Mouse (Mus musculus): ENCODE measurements around the gene Klhdc1. TPM values are rescaled to one million over a fixed set of nuclear protein-coding genes. Genes with fewer than 3 reads are reported as not detected.

The Klhdc1 gene
- polyA plus RNA-seq, 1 experiment = 4.8 TPM

DNA sequence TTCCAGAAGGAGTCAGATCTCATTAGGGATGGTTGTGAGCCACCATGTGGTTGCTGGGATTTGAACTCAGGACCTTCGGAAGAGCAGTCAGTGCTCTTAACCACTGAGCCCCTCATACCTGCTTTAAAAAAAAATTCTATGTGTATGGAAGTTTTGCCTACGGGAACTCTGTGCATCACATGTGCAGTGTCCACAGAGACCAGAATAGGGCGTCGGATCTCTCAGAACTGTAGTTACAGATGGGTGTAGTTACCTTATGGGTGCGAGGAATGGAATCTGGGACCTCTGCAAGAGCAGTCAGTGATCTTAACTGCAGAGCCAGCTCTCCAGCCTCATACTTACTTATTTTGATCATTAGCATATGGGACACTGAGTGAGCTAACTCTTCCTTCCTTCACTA, 21.3 kb downstream of the Klhdc1 start:
- DNase-seq = no peak
- Histone ChIP-seq H3K4me3 (replicated peaks; ENCODE audit: extremely low read depth, low read depth, low read length) (no peak overlapping the region), H3K4me1 (ENCODE audit: control insufficient read depth, insufficient read depth, low read length) (no peaks in the 10 kb centered on the region)
- no peak for TF ChIP-seq POLR2A (IDR thresholded peaks at IDR 0.05; ENCODE audit: borderline replicate concordance, extremely low read depth, low read depth, low read length)
- no peak for TF ChIP-seq CTCF (IDR thresholded peaks at IDR 0.05; ENCODE audit: insufficient read depth, low read length)
- WGBS = 90% methylated on average over 5 of the region's 5 CpGs

DNA sequence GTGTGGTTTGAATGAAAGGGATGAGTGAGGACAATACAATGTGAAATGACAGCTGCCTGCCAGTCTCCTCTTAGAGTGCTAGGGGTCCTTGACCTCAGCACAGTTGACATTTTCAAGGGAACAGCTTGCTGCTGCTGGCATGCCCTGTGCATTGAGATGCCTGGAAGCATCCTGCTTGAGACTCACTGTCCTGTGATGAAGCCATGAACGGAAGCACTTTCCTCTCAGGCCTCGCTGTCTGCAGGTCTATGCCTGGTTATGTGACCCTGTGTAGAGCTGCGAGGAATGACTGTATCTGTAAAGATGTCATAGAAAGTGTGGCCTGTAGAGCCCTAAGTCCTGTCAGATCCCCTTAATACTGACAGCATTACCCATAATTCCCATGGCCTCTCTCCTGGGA, 24.1 kb downstream of the Klhdc1 start:
- H3K4me1 ChIP-seq (ENCODE audit: control insufficient read depth, insufficient read depth, low read length) = no peaks in the 10 kb centered on the region
- H3K4me3 ChIP-seq (replicated peaks; ENCODE audit: extremely low read depth, low read depth, low read length) = no peak overlapping the region
- DNase-seq = no peak
- WGBS = 91% methylated on average over 3 of the region's 3 CpGs
- TF ChIP-seq POLR2A (IDR thresholded peaks at IDR 0.05; ENCODE audit: borderline replicate concordance, extremely low read depth, low read depth, low read length) (no peak), CTCF (IDR thresholded peaks at IDR 0.05; ENCODE audit: insufficient read depth, low read length) (no peak)

DNA sequence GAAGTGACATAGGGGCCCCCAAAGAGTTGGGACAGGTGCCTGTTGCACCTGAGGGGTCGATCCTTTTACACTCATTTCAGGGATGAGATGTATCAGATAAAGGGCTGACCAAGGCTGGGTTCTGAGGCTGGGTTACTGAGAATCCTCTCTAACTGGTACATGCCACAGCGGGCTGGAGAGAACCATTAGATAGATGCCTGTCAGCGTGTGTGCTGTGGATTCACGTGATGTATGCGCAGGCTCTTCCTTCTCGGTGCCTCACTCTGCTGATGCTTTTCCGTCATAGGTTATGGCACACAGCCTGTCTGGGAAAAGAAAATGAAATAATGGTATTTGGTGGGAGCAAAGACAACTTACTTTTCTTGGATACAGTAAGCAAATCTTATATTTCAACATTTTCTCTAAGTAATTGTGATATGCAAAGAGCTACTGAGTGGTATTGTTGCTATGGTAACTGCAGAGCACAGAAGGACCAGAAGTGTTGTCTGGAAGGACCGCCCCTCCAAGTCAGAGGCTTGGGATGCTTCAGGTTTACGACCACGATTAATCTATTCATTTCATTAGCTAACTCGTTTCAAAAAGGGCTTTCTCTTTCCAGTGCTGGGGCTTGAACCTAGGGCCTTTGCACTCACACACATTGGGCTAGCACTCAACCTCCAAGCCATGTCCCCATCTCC, 27.1 kb downstream of the Klhdc1 start:
- no peak for TF ChIP-seq CTCF (IDR thresholded peaks at IDR 0.05; ENCODE audit: insufficient read depth, low read length)
- no peak for TF ChIP-seq POLR2A (IDR thresholded peaks at IDR 0.05; ENCODE audit: borderline replicate concordance, extremely low read depth, low read depth, low read length)
- no peak overlapping the region for H3K4me3 ChIP-seq (replicated peaks; ENCODE audit: extremely low read depth, low read depth, low read length)
- WGBS = 81% methylated on average over 11 of the region's 11 CpGs
- H3K4me1 ChIP-seq (ENCODE audit: control insufficient read depth, insufficient read depth, low read length) = no peaks in the 10 kb centered on the region
- no peak for DNase-seq

DNA sequence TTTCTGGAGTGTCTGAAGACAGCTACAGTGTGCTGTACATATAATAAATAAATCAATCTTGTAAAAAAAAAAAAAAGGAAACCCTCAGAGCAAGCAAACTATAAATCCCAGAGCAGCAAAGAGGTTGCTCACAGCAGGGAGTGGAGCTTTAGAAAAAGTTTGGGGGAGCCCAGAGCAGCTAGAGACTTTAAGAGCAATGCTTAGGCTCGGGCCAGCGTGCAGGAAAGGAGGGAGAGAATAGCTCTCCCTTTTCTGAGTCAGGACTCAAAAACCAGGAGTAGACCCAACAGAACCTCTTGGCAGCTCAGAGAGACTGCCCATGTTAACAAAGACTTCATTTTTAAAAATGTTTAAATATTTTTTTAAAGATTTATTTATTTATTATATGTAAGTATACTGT, 28.0 kb downstream of the Klhdc1 start:
- no peak for TF ChIP-seq POLR2A (IDR thresholded peaks at IDR 0.05; ENCODE audit: borderline replicate concordance, extremely low read depth, low read depth, low read length)
- no peak for TF ChIP-seq CTCF (IDR thresholded peaks at IDR 0.05; ENCODE audit: insufficient read depth, low read length)
- 93% methylated on average over 2 of the region's 2 CpGs for WGBS
- H3K4me1 ChIP-seq (ENCODE audit: control insufficient read depth, insufficient read depth, low read length) = no peaks in the 10 kb centered on the region
- DNase-seq = no peak
- no peak overlapping the region for H3K4me3 ChIP-seq (replicated peaks; ENCODE audit: extremely low read depth, low read depth, low read length)

DNA sequence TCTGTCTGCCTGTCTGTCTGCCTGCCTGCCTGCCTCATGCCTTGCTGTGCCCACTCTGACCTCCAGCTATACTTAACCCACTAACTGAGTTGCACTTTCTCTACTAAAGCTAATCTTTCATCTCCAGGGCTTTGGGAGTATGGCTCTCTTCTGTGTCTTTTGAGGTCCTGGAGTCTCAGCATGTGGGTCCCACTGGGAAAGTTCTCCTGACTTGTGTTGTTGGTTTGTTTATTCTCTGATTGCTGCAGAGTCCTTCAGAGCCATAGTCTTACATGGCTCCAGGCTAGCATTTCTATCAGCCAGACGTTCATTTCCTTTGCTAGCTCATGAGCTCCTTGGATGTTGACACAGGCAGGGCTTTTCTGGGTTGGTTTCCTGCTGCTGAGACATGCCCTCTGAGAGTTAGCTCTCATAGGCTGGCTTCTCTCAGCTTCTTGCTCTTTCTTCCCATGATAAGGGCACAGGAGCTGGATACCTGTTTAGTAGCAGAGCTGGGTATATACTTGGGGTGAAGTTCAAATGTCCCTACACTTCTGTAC, 39.0 kb downstream of the Klhdc1 start:
- Histone ChIP-seq H3K4me1 (ENCODE audit: control insufficient read depth, insufficient read depth, low read length) (no peaks in the 10 kb centered on the region), H3K4me3 (replicated peaks; ENCODE audit: extremely low read depth, low read depth, low read length) (no peak overlapping the region)
- TF ChIP-seq POLR2A (IDR thresholded peaks at IDR 0.05; ENCODE audit: borderline replicate concordance, extremely low read depth, low read depth, low read length) = no peak
- no peak for TF ChIP-seq CTCF (IDR thresholded peaks at IDR 0.05; ENCODE audit: insufficient read depth, low read length)
- no peak for DNase-seq
- WGBS = 19% methylated on average over 1 of the region's 1 CpGs

DNA sequence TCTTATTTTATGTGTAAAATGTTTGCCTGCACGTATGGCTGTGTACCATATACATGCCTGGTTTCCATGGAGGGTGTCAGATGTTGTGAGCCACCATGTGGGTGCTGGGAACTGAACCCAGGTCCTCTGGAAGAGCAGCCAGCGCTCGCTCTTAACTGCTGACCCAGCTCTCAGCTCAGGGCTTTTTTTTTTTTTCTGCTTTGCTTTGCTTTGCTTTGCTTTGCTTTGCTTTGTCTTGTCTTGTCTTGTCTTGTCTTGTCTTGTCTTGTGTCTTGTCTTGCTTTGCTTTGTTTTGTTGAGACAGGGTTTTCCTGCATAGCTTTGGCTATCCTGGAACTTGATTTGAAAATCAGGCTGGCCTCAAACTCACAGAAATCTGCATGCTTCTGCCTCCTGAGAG, 39.9 kb downstream of the Klhdc1 start:
- no peak for DNase-seq
- TF ChIP-seq POLR2A (IDR thresholded peaks at IDR 0.05; ENCODE audit: borderline replicate concordance, extremely low read depth, low read depth, low read length) (no peak), CTCF (IDR thresholded peaks at IDR 0.05; ENCODE audit: insufficient read depth, low read length) (no peak)
- WGBS = 95% methylated on average over 3 of the region's 3 CpGs
- H3K4me1 ChIP-seq (ENCODE audit: control insufficient read depth, insufficient read depth, low read length) = no peaks in the 10 kb centered on the region
- H3K4me3 ChIP-seq (replicated peaks; ENCODE audit: extremely low read depth, low read depth, low read length) = no peak overlapping the region

DNA sequence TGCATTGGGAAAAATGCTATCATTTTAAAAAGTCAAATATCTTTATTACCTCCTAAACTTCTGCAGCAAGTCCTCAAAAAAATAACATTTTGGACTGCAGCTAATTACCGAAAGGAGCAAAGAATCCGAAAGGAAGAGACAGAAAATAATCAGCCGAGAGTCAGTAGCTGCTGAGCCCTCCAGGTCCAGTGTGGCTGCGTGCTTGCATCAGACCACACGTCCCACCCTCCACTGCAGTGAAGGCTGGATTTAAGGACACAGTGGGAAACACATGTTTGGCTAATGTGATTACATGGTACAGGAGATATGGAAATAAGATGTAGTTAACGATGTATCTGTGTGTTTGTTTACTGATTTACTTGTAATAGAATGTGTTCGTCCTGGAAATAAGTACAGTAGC, 42.2 kb downstream of the Klhdc1 start:
- TF ChIP-seq CTCF (IDR thresholded peaks at IDR 0.05; ENCODE audit: insufficient read depth, low read length) (no peak), POLR2A (IDR thresholded peaks at IDR 0.05; ENCODE audit: borderline replicate concordance, extremely low read depth, low read depth, low read length) (no peak)
- DNase-seq = no peak
- 89% methylated on average over 7 of the region's 7 CpGs for WGBS
- H3K4me3 ChIP-seq (replicated peaks; ENCODE audit: extremely low read depth, low read depth, low read length) = no peak overlapping the region
- H3K4me1 ChIP-seq (ENCODE audit: control insufficient read depth, insufficient read depth, low read length) = no peaks in the 10 kb centered on the region

DNA sequence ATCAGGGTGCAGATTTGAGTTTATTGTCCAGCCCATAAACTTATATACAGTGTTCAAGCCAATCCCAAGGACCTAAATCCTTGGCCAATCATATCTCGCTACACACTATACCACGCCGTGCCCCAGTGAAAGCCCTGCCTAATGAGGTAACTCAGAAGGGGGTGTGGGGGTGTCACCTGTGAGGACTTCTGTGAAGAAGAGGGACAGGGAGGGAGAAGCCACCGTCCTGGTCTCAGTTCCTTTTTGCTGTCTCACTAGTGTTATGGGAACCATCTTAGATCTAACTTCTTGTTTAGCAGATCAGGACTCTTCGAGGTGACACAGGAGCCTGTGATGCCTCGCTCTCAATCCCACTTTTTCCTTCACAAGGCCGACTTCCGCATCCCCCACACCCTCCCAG, 46.6 kb downstream of the Klhdc1 start:
- TF ChIP-seq POLR2A (IDR thresholded peaks at IDR 0.05; ENCODE audit: borderline replicate concordance, extremely low read depth, low read depth, low read length) = no peak
- TF ChIP-seq CTCF (IDR thresholded peaks at IDR 0.05; ENCODE audit: insufficient read depth, low read length) = no peak
- WGBS = 84% methylated on average over 8 of the region's 8 CpGs

DNA sequence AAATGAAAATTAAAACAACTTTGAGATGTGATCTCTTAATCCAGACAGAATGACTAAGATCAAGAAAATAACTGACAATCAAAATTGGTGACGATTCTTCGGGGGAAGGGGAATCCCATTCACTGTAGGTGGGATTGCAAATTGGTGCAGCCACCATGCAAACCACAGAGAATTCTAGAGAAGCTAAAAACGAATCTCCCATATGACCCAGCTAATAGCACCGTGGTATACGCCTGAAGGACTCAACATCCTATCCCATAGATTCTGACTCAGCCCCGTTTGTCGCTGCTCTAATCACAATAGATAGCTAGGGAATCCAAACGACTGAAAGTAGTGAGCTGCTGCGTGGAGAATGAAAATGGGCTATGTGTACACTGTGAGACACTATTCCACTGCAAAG, 47.7 kb downstream of the Klhdc1 start:
- WGBS = 78% methylated on average over 9 of the region's 9 CpGs

More for the DNA sequence above, 46.6 kb downstream of the Klhdc1 start:
- no peak for DNase-seq
- Histone ChIP-seq H3K4me3 (replicated peaks; ENCODE audit: extremely low read depth, low read depth, low read length) (no peak overlapping the region), H3K4me1 (ENCODE audit: control insufficient read depth, insufficient read depth, low read length) (no peaks in the 10 kb centered on the region)

DNA sequence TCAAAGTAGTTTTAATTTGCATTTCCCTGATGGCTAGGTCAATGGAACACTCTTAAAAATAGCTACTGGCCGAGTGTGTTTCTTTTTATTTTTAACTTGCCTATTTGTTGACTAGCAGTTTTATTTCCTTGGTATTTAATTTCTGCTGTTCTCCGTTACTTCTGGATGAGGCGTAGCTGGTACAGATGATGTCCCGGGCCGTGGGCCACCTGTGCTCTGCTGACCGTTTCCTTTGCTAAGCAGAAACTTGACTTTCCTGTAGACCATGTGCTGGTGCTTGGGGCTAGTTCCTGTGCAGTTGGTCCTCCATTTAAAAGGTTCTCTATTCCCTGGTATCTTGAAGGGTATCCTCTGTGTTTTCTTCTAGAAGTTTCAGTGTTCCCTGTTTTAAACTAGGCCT, 51.4 kb downstream of the Klhdc1 start:
- DNase-seq = no peak
- no peak overlapping the region for H3K4me3 ChIP-seq (replicated peaks; ENCODE audit: extremely low read depth, low read depth, low read length)
- 86% methylated on average over 6 of the region's 6 CpGs for WGBS
- no peak for TF ChIP-seq POLR2A (IDR thresholded peaks at IDR 0.05; ENCODE audit: borderline replicate concordance, extremely low read depth, low read depth, low read length)
- TF ChIP-seq CTCF (IDR thresholded peaks at IDR 0.05; ENCODE audit: insufficient read depth, low read length) = no peak
- H3K4me1 ChIP-seq (ENCODE audit: control insufficient read depth, insufficient read depth, low read length) = no peaks in the 10 kb centered on the region

More for the DNA sequence above, 47.7 kb downstream of the Klhdc1 start:
- Histone ChIP-seq H3K4me3 (replicated peaks; ENCODE audit: extremely low read depth, low read depth, low read length) (no peak overlapping the region), H3K4me1 (ENCODE audit: control insufficient read depth, insufficient read depth, low read length) (no peaks in the 10 kb centered on the region)
- TF ChIP-seq CTCF (IDR thresholded peaks at IDR 0.05; ENCODE audit: insufficient read depth, low read length) = no peak
- TF ChIP-seq POLR2A (IDR thresholded peaks at IDR 0.05; ENCODE audit: borderline replicate concordance, extremely low read depth, low read depth, low read length) = no peak
- DNase-seq = no peak
